Mouse (Mus musculus) spleen, postnatal 36 days (tissue): Measurements from ENCODE around the gene Mfsd11.
"Not testable (repeated sequence)": the region's sequence is repeated elsewhere in the genome, so short reads cannot be mapped to it uniquely, and the experiment has no call there.

ENCODE experiments used
- DNase-seq, 2 experiments: peaks; one replicate each; pipeline ENCODE4 v3.0.0; 2022; ENCODE audit warnings: low spot score in 2 of 2, mixed read lengths in 1 of 2

Mfsd11 gene

GRCm38 (mm10) chr11:116821057-116821940 is 30.9 kb upstream of the Mfsd11 start:
- DNase-seq = no peak

GRCm38 (mm10) chr11:116822215-116822614 is 30.0 kb upstream of the Mfsd11 start:
- DNase-seq = no peak

- no peak for DNase-seq
Measured at GRCm38 (mm10) chr11:116822626-116823025, 29.6 kb upstream of the Mfsd11 start.

GRCm38 (mm10) chr11:116823255-116823654 is 29.0 kb upstream of the Mfsd11 start:
- no peak for DNase-seq

- not testable (repeated sequence) for DNase-seq
Measured at GRCm38 (mm10) chr11:116823885-116824284, 28.4 kb upstream of the Mfsd11 start.

- DNase-seq = no peak
Measured at GRCm38 (mm10) chr11:116825230-116825629, 27.0 kb upstream of the Mfsd11 start.

- no peak for DNase-seq
Measured at GRCm38 (mm10) chr11:116826550-116827504, 25.4 kb upstream of the Mfsd11 start.

GRCm38 (mm10) chr11:116827534-116828165 is 24.6 kb upstream of the Mfsd11 start, which contains the start of gene Mxra7:
Gene Mxra7, minus strand, starts transcription at chr11:116828046.
- peak; percentile 45 to 57 for DNase-seq

GRCm38 (mm10) chr11:116832172-116832685 is 20.0 kb upstream of the Mfsd11 start:
- DNase-seq = no peak

- DNase-seq = no peak
Measured at GRCm38 (mm10) chr11:116834954-116835353, 17.3 kb upstream of the Mfsd11 start.

GRCm38 (mm10) chr11:116836283-116836682 is 16.0 kb upstream of the Mfsd11 start:
- no peak for DNase-seq

GRCm38 (mm10) chr11:116837441-116837840 is 14.8 kb upstream of the Mfsd11 start:
- no peak for DNase-seq

GRCm38 (mm10) chr11:116838936-116839335 is 13.3 kb upstream of the Mfsd11 start:
- no peak for DNase-seq

- DNase-seq = no peak
Measured at GRCm38 (mm10) chr11:116839601-116840000, 12.6 kb upstream of the Mfsd11 start.

- no peak for DNase-seq
Measured at GRCm38 (mm10) chr11:116840748-116841147, 11.5 kb upstream of the Mfsd11 start.

- DNase-seq = peak; percentile 70 to 76
Measured at GRCm38 (mm10) chr11:116842531-116843260, 9.5 kb upstream of the Mfsd11 start.

- DNase-seq = peak; percentile 97 to 98
Measured at GRCm38 (mm10) chr11:116843261-116844233, 8.7 kb upstream of the Mfsd11 start, which contains the start of the genes Mettl23 and Jmjd6. Gene Mettl23, plus strand, starts transcription at chr11:116843278. Gene Jmjd6, minus strand, starts transcription at chr11:116843449.

- no peak for DNase-seq
Measured at GRCm38 (mm10) chr11:116846593-116847181, 5.6 kb upstream of the Mfsd11 start.
